Mouse (Mus musculus): ENCODE results near the gene Brip1.

Brip1 gene

DNA sequence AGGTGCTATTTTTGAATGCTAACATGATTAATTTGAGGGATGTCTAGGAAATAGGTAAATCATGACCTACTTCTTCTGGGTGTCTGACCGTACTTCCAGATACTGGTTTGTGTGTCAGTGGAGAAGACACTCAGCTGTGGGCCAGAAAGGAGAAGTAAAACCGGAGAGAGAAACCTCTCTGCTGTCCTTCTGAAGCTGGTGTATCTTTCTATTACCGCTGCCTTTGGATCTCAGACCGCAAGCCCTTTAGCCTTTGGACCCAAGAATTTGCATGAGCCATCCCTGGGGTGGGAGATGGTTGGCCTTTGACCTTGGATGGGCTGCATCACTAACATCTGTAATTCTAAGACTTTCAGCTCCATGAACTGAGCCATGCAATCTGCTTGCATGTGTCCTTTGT, 93.7 kb downstream of the Brip1 start:
- no peak for DNase-seq (ENCODE audit: low spot score)

- no peak for DNase-seq (ENCODE audit: low spot score)
Observed at GRCm38 (mm10) chr11:86106596-86106995, 94.4 kb downstream of the Brip1 start.

- DNase-seq (ENCODE audit: low spot score), result no peak
Observed at GRCm38 (mm10) chr11:86101191-86101590, 99.8 kb downstream of the Brip1 start.

DNA sequence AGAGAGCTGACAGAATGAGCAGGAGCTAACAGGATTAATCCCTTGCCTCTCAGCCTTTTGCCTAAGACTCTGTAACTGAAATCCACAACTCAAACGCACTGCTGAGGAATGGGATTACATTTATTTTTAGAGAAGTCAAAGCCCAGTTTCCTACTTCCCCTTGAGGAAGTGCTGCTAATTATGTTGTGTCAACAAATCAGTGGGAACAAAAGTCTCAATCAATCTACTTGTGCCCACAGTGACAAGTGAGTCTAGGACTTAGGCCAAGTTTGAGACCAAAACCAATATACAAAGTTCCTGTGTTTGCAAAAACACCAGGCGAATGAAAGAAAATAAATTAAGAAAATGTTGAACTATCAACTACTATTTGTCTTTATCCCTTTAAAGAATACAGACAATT, 101.7 kb downstream of the Brip1 start:
- no peak for DNase-seq (ENCODE audit: low spot score)

DNA sequence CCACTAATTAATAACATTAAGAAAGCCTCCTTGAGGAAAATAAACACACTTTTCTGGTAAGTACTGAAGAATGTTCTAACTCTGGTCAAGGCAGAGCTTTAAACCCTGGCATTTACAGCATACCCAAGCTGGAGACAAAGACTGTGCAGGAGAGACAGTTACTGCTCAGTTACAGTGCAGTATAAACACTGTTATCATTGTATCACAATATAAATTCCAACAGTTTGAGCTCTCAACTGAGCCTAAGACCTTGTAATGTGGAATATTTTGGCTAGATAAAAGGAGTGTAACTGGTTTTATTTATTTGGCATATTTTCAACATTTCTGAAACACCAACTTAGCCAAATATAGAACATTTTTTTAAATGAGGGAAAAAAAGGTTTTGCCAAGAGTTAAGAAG, 112.2 kb downstream of the Brip1 start:
- no peak for DNase-seq (ENCODE audit: low spot score)

DNA sequence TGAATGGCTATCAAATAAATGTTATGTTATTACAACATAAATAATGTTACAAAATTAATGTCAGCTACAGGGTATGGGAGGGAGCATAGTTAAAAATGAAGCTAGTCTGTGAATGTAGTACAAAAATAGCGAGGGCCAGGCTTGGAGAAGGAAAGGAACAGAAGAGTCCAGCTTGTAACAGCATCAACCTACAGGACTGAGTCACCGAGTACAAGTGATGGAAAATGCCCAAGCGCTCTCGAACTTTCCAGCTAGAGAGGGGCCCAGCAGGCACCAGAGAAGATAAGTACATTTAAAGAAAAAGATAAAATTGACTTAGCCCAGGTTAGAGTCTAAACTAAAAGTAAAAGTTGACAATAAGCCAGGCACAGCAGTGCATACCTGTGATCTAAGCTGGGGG, 116.5 kb downstream of the Brip1 start:
- no peak for DNase-seq (ENCODE audit: low spot score)

DNA sequence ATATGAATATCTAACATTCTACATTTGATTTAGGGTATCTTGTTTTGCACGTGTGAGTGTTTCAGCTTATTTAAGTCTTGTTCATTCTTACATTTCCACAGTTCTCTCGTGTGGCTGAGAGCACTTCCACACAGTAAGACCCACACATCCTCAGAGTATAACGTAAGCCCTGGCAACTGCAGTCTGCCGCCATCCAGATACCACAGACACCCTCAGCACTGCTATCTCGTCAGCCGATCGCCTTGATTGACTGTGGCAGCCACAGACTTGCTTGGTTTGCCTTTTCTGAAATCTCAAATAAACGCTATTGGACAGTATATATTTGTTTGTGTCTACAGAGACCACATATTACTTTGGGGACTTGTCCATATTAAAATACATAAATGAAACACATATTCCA, 123.0 kb downstream of the Brip1 start:
- DNase-seq (ENCODE audit: low spot score), result no peak

DNA sequence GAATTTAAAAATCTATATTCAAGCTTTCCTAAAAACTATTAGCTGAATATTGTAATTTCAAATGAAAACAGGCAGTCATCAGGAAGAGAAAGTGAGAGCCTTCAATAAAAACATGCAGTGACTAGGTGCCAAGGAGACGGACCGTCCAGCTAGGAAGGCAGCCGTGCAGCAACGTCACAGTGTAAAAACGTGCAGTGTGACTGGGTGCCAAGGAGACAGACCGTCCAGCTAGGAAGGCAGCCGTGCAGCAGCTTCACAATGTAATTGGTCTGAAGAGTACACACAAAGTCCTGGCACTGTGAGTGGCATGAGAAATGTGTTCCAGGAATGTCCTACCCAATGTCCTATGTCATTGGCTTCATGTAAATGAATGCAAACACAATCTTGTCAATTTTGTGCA, 124.0 kb downstream of the Brip1 start:
- no peak for DNase-seq (ENCODE audit: low spot score)

DNA sequence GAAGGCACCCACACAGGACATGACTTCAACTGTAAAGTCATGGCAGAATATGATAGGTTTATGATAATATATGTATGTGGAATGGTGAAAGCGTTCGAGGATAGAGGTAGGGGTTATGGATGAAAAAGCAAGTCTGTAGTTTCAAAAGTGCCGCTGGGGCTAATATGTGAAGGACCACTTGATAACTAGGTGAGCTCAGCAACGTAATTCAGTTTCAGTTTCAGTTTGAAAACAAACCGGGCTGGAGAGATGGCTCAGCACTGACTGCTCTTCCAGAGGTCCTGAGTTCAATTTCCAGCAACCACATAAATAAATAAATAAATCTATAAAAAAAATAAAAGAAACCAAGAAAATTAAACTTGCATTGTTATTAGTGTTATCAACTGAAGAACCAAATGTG, 124.6 kb downstream of the Brip1 start:
- DNase-seq (ENCODE audit: low spot score), result no peak

DNA sequence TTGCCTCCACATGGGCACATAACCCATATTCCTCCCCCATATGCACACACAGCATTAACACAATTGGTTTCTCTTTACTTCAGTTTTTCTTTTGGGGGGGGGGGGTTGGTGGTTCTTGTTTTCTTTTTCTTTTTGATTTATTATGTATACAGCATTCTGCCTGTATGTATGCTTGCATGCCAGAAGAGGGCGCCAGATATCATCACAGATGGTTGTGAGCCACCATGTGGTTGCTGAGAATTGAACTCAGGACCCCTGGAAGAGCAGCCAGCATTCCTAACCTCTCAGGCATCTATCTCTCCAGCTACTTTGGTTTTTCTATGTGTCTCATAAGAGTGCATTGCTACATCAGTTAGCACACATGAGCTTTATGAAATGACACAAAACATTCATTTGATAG, 125.6 kb downstream of the Brip1 start:
- DNase-seq (ENCODE audit: low spot score), result no peak

DNA sequence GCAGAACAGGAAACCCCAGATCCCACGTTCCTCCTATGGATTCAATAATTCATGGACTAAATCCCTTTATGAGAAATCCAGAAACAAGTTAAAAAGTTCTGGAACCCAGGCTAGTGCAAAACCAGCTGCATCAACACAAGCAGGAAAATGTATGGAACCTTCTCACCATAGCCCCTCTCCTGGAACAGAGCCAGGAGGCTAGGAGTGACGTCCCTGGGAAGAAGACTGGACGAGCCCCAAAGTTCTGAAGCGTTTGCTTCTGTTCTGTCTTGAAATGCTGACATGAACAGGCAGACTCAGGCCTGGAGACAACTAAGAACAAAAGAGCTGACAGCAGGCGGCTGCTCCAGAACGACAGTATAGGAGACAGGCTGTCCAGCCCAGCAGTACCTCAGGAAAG, 132.3 kb downstream of the Brip1 start:
- no peak for DNase-seq (ENCODE audit: low spot score)

DNA sequence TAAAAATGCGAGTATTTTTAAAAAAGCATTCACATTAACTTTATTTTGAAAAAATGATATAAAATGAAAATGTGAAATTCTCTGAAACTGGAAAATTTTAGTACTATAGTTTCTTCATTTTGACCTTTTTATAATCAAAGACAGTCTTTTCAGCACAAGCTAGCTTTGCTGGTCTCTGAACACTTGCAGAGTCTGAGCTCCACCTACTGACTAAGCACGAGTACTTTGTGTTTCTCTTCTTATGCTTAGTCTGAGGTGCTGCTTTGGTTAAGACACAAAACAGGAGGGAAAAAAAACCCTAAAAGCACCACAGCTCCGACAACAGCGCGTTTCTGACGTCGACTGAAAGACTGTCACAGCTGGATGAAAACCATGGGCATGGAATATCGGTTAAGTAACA, 133.8 kb downstream of the Brip1 start:
- no peak for DNase-seq (ENCODE audit: low spot score)

GRCm38 (mm10) chr11:86064881-86065280, 136.1 kb downstream of the Brip1 start:
- no peak for DNase-seq (ENCODE audit: low spot score)

DNA sequence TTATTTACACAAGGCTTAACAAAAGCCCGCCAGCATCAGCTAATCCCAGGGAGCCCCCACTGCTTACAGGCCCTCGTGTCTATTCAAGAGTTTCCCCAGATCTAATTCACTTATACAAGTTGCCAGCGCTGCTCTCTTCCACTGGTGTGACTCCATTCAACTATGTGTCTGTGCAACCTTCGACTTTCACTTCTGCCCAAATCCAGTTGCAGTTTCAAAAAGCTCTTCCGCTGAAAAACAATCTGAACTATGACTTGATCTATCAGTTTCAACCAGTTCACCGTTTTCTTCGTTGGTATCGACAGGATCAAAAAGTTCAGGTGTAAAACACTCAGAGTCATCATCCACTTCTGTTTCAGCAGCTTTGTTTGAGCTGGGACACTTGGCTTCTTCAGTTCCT, 139.8 kb downstream of the Brip1 start:
- no peak for DNase-seq (ENCODE audit: low spot score)

DNA sequence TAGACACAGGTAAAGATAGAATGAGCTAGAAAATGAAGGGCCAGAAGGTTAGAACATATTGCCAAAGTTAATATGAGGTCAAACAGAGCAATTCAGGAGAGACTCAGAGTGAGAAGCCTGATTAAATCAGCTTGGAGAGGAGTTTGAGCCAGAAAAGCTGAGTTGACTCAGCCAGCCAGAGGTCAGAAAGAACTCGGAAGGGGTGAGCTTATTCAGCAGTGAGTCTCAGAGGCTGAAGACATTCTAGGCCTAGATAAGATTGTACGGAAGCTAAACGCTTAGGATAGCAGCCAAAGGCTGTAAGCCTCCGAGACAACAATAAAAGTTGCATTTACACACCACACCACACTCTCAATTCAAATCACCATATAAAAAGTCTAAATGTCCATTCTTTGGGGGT, 141.9 kb downstream of the Brip1 start:
- DNase-seq (ENCODE audit: low spot score), result no peak

DNA sequence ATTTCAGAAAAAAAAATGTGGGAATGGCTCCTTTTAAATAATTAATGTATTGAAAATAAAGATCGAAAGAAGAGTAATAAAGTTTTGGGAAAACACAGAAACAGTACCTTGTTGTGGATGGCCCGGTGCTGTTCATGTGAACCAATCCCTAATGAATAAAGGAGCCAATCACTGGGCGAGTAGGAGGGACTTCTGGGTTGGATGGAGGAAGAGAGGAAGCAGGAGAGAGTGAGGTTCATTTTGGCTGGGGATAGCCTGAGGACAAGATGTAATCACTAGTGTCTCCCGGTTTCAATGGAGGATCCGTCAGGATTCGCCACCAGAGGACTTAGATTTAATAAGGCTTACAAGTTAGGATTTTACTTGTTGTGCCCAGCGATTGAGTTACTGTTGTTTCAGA, 145.2 kb downstream of the Brip1 start:
- no peak for DNase-seq (ENCODE audit: low spot score)

DNA sequence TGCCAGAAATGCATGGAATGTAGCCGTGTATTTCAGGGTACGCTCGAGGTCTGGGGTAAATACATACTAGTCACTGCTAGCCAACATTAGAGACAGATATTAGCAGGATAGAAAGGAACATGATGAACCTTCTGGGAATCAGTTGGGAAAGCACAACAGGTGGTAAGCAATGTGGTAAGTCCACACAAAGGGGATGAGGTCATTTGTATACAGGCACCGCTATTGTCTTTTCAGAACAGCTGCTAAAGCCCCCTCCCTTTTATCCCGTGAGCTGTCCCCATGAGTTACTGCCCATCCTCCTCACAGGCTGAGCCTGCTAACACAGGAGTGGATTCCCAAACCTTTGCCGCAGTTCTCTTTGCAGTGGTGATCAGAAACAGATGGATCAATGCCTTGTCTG, 149.6 kb downstream of the Brip1 start:
- DNase-seq (ENCODE audit: low spot score), result no peak

DNA sequence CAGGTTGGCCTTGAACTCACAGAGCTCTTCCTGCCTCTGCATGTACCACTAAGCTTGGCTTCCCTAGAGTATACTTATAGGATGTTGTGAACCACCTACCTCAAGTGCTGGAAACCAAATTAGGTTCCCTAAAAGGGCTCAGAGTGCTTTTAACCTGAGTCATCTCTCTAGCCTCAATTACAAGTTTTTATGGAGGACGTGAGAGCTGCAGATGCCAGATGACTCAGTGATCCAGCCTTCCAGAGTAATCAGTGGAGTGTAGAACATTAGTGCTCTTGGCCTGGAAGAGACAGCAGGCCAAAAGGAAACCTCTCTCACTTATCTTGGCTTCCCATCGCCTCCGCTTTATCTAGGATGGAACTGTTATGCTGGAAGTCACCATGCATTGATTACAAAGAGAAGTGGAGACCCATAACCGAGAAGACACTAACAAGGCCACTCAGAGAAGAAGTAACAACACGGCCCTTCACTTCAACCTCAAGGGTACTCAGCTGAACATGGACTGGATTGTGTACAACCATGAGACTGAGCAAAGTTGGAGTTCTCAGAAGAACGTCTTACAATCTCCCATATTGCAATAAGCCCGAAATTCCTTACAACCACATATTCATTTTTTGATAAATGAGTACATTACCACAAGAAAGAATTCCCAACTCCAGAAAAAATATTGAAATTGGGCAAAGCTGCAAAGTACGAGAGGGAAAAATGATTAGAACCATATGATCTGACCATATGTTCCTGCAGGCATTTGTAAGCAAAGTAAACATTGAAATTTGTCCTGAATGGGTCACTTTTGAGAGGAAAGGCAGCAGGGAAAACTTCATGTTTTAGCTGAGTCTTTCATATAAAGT, 150.3 kb downstream of the Brip1 start:
- no peak for DNase-seq (ENCODE audit: low spot score)

- DNase-seq (ENCODE audit: low spot score), result no peak
Observed at GRCm38 (mm10) chr11:86039994-86040393, 161.0 kb downstream of the Brip1 start.

GRCm38 (mm10) chr11:86039355-86039754, 161.6 kb downstream of the Brip1 start:
- no peak for DNase-seq (ENCODE audit: low spot score)

- no peak for DNase-seq (ENCODE audit: low spot score)
Observed at GRCm38 (mm10) chr11:86038701-86039100, 162.3 kb downstream of the Brip1 start.

- no peak for DNase-seq (ENCODE audit: low spot score)
Observed at GRCm38 (mm10) chr11:86032910-86033309, 168.1 kb downstream of the Brip1 start.

- DNase-seq (ENCODE audit: low spot score), result no peak
Observed at GRCm38 (mm10) chr11:86028034-86028433, 173.0 kb downstream of the Brip1 start.

GRCm38 (mm10) chr11:86026556-86027194, 174.3 kb downstream of the Brip1 start:
- no peak for DNase-seq (ENCODE audit: low spot score)
